Mouse (Mus musculus) bone marrow macrophage, adult 2 months (primary cell): Measurements from ENCODE around the gene Cfap221.

Source experiments
- CTCF ChIP-seq: IDR thresholded peaks from 2 replicates; pipeline ENCODE4 v1.5.1; 2012; ENCODE audit warnings: low read depth, mild to moderate bottlenecking, low read length, moderate library complexity
- POLR2A ChIP-seq: IDR thresholded peaks from 2 replicates; pipeline ENCODE4 v1.6.1; 2012; ENCODE audit warnings: mild to moderate bottlenecking, low read depth, low read length, borderline replicate concordance

DNA sequence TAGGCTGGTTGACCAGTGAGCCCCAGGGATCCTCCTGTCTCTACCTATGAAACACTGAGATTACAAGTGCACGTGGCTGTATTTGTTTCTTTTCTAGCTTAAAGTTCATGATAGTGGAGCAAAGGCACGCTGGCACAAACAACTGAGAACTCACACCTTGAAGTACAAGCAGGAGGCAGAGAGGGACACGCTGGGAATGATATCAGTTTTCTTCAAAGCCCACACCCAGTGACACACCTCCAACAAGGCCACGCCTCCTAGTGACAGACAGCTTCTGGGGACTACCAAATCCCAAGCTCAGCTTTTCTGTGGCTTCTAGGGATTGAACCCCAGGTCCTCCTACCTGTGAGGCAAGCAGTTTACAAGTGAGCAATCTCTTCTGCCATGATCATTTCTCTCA lies 23.9 kb downstream of the Cfap221 start:
- TF ChIP-seq CTCF (no peak), POLR2A (no peak)
